Mouse (Mus musculus) kidney, postnatal 14 days (tissue): ENCODE results near the gene Rab13.

Source experiments
- DNase-seq: peaks from one replicate; pipeline ENCODE4 v3.0.0; 2022; ENCODE audit warnings: mixed read lengths

The Rab13 gene

DNA sequence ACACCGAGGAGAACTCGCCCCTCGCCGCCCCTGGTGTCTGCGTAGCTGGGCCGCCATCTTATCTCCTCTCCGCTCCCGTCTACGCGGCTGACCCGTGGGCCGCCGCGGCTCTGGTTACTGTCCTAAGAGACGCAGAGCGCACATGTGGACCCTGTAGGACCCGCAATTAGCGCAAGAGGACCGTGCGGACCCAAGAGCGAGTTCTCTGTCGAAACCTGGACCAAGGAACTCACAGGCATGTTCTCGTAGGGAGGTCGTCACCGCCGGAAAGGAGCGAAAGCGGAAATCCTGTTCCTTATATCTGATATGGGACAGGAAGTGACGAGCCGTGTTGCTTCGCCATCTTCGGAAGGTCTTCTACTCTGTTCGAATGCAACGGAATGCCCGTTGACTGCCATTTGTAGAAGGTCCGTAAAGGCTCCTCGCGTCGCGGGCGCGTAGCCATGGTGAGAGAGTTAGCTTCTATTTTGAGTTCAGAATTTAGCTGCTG is at the start of gene Rab13, which contains the start of gene Rps27:
Rab13 (plus strand) TSS at position 319 of the 490 bp plus-strand sequence.
Rps27 (minus strand) TSS at position 275 of the 490 bp plus-strand sequence.
- peak; percentile 94 for DNase-seq

DNA sequence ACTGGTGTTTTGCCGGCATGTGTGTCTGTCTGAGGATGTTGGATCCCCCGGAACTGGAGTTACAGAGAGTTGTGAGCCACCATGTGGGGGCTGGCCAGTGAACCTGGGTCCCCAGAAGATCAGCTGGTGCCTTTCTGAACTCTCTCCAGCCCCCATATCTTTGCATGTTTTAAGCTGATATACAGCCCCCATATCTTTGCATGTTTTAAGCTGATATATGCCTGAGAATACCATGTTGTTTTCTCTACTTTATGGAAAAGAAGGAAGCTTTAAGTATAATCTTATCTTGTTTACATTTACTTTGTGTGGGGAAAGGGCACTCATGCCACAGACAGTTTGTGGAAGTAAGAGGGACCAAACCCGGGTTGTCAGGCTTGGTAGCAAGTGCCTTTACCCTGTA is 33.9 kb upstream of the Rab13 start:
- no peak for DNase-seq

DNA sequence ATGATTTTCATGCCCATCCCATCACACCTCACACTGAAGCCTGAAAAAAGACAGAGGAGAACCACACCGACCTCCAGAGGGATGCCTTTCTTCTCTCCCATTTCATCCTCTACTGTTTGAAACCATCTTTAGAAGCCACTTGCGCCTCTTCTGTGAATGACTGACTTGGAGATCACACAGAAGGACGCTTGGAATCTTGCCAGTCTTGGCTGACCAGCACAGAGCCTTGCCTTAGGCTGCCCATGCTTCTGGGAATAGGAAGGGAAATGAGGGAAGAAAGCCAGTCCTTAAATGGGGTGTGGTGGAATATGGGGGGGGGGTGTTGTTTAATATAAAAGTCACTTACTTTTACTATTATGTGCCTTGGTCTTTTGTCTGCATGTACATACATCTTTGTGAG is 29.9 kb upstream of the Rab13 start:
- DNase-seq: peak; percentile 13

DNA sequence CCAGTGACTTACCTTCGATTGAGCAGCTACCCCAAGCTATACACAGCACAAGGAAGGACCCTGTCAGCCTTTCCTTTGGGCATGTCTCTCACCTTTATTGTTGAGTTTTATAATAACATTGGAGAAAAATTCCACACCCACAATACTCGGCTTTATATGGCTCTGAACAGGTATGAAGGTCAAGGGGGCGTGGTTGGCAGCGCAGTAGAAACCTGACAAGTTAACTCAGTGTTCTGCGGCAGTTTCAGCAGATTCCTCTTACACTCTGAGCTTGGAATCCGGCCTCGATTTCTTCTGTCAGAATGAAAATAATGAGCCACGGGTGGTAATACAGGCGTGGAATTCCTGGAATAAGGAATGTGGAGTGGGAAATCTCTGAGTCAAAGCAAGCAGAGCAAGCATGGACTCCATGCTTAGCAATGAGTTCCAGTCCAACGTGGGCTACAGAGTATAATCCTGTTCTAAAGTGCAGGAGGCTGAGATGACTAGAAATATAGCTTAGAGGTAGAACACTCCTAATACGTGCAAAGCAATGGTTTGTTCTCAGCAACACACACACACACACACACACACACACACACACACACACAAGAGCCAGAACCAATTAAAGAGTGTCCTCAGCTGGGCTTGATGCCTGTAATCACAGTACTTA is 22.5 kb upstream of the Rab13 start:
- DNase-seq: no peak

DNA sequence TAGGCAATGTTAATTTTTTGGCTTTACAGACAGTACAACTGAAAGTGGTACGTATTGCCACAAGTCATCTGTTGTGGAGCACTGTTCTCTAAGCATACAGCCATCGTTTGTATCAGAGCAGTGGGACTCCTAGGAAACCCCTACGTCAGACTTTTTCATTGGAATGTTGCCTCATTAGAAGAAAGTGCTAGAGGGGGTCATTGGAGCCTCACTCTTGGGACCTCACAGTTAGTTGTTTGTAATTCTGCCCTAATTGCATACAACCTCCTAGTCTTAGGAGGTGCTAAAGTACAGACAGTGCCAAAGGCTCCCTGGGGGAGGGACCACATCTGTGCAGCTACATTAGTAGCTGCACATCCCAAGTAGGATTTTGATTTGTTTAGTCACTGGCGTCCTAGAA is 18.7 kb upstream of the Rab13 start:
- DNase-seq: no peak

DNA sequence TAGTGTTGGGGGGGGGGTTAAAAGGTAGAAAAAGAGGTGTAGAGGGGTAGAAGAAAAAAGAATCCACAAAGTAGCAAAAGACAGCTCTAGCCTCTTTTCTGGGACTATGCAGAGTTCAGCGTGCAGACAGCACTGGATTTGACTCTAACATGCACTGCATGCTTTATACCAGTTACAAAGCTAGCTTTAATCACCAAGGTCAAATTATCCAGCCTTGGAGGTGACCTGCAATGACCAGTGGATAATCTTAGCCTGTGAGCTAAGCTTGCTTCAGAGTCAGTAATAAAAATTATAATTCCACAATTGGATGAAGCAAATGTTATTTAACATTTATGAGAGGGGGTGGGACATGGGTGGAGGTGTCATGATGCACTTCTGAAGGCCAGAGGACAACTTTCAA is 17.9 kb upstream of the Rab13 start:
- DNase-seq: no peak

DNA sequence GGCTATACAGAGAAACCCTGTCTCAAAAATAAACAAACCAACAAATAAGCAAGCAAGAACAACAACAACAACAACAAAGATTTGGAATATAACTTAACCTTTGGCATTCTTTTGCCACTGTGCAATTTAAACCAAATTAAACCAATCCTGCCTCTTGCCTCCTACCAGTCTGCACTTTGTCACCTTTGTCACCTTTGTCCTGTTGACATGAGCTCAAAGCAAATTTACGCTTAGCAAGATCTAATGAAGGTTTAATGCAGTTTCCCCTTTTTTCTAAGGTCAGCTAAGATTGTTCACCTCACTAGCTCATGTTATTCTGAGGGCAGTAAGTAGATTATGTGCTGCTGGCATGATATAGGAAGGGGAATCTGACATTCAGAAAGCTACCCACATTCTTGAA is 15.9 kb upstream of the Rab13 start:
- DNase-seq: no peak

DNA sequence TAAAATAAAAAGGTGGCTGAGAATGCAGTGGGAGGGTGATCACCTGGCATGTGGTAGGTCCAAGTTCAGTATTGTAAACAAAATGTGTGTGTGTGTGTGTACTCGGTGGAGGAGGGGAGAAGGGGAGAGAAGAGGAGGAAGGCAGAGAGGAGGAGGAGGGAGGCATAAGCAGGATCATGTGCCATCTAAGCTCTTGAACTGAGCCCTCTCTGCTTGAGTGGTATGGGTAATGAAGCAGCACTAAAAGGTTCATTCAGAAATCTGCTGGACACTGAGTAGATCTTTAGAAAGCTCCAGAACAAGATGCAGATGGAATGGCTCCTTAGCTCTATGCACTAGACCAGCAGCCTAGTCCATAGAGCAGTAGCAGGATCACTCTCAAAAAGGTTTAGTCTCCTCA is 10.6 kb upstream of the Rab13 start:
- DNase-seq: no peak

DNA sequence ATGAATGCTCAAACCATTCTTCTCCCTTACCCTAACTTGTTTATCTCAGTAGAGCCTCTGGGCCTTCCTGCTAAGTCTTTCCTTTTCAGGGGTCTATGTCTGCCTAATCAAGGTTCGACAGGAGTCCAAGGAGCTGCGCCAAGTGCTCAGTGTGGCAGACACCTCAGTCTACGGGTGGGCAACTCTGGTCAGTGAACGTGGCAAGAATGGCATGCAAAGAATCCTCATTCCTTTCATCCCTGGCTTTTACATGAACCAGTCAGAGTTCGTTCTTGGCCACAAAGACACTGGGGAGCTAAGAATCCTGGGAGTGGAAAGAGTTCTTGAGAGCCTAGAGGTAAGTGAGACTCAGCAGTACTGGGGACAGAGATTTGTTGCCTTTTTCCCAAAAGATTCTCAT is 9.9 kb upstream of the Rab13 start:
- no peak for DNase-seq

DNA sequence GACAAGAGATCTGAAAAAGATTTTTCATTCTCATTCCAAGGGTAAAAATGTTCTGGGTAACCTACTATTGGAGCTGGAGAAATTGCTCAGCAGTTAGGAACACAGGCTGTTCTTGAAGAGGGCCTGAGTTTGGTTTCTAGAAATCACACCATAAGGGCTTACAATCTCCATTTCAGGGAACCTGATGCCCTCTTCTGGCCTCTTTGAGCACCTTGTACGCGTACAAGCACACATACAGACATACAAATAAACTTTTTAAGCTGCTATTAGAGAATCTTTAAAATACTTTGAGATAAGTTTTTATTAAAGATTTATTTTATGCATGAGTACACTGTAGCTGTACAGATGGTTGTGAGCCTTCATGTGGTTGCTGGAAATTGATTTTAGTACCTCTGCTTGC is 8.9 kb upstream of the Rab13 start:
- DNase-seq: no peak

DNA sequence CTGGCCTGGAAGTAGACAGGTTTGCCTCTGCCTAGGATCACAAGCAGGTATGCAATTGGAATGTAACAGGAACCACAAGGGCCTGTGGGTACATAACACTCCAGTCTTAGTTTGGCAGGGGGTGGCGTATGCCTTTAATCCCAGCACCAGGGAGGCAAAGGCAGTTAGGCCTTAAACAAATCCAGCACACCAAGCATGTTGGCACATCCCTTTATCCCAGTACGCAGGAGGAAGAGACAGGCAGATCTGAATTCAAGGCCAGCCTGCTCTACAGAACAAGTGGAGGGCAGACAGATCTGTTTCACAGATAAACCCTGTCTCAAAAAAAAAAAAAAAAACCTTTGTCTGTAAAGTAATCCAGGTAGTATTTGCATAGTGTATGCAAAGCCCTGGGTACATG is 4.8 kb upstream of the Rab13 start:
- DNase-seq: peak; percentile 18

DNA sequence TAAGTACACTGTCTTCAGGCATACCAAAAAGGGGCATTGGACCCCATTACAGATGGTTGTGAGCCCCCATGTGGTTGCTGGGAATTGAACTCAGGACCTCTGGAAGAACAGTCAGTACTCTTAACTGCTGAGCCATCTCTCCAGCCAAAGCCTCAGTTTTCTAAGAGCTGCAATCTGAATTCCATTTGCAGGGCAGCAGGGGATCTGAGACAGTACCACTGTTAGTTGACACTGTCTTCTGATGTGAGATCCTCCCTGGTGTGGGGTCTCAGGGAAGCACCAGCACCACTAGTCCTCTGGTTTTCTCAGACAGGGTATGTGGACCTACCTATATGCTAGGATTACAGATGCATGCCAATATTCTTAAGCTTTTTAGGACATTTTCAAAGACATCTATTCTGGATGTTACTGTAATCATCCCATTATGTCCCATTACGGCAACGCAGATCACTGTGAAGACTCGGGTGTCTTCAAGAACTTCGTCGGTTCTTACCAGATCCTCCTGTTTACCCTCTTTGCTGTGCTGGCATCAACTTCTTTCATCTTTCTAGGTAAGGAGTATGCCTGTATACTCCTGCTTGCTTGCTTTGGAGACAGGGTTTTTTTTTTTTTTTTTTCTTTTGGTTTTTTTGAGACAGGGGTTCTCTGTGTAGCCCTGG is 3.5 kb upstream of the Rab13 start:
- no peak for DNase-seq

DNA sequence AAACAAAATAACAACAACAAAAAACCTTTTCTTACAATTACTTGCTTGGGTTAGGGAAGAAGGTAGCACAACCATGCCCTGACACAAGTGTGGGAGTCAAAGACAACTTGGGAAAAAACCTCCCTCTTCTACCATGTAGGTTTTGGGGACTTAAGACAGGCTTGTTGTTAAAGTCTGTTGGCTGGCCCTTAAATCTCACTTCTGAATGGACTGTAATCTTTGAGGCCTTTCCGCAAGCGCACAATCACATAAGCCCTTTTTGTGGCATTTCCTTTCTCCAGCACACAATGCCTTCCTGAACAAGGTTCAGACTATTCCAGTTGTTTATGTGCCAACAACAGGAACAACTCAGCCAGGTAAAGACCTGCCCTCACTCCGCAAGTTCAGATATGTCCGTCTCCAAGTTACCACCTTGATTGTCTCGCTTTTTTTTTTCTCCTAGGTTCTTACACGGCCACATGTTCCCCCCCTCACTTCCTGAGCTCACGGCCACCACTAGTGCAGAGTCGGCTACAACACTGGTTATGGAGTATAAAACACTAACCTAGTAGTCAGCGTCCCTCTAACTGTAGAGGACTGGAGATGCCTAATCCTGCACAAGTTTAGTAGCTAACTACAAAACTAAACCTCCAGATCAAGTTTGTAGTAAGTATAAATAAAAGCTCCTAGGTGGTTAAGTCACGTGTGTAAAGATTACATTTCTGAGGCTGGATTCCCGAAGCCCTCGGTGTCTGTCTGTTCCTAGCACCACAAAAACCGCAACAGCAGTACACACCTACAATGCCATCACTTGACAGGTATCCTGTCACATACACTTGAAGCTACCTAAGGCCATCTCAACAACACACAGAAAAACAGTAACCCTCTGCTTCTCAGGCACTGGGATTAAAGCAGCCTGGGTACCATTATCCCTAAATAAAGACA is 1.8 kb upstream of the Rab13 start:
- no peak for DNase-seq

DNA sequence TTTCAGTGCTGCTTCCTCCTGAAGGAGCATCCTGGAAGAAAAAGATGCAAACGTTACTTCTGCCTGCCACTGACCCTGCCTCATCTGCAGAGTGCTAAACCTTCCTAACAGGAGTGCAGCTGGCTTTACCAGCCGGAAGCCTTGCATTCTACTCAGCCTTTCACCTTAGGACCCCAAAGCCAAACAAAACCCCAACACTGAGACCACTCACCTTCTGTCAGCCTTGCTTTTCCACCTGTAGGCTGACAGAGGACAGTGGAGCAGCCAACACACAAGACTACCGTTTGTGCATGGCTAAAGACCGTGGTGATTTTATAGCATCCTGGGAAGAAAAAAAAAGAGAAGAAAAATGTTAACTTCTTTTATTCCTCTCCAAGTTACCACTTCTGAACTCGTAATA is 772 bp upstream of the Rab13 start:
- DNase-seq: no peak

DNA sequence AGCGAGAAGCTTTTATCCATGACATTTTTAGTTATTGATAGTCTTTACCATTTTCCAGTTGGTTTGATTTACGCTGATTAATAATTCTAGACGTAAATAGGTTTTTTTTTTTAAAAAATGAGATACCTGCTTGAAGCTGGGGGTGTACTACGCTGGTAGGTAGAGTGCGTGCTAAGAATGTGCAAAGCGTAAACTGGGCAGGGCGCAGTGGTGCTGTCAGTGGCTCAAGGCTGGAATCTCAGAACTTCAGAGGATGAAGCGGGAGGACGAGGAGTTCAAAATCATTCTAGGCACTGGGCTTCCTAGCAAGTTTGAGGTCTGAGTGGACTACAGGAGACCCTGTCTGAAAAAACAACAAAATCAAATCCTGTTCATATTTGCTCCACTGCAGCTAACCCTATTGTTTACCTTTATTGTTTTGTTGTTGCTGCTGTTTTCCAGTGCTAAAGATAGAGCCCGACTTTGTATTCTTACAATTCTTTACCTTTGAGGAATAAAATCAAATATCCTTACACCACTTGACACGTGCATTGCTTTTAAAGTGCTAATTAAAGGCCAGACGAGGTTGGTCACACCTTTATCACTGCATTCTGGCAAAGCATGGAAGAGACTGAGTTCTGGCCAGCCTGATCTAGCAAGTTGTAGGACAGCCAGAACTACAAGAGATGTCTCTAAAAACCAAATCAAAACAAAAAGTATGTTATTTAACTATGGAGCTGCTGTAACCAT is 625 bp downstream of the Rab13 start:
- peak; percentile 24 for DNase-seq

DNA sequence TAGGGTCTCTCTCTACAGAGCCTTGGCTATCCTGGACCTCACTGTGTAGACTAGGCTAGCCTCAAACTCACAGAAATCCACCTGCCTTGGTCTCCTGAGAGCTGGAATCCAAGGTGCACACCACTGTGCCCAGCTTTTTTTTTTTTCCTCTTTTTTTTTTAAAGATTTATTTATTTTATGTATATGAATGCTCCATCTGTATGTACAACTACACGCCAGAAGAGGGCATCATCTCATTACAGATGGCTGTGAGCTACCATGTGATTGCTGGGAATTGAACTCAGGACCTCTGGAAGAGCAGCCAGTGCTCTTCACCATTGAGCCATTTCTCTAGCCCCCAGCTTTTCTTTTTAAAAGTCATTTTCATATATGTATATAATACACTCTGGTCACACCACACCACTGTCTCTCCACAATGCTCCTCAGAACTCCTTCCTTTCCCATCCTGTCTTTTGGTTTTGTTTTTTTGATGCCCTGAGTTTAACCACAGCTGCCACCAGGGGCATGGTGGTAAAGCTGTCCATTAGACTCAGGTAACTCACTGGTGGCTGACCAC is 2.4 kb downstream of the Rab13 start:
- no peak for DNase-seq

DNA sequence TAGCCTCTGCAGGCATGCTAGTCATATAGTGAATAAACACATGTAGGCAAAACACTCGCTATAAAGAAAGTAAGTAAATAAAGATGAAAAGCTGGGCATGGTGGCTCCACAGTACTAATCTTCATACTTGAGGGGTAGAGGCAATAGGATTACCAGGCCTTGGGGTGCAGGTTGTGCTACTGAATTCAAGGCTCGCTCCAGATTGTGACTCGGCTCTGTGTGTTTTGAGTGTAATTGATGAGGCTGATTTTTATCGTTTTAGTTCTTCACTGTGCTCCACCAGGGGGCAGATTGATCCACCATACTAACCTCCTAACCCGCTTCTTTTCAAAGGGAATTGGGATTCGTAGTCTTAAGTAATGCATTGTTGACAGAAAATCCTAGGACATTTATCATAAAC is 6.6 kb downstream of the Rab13 start:
- DNase-seq: peak; percentile 64

DNA sequence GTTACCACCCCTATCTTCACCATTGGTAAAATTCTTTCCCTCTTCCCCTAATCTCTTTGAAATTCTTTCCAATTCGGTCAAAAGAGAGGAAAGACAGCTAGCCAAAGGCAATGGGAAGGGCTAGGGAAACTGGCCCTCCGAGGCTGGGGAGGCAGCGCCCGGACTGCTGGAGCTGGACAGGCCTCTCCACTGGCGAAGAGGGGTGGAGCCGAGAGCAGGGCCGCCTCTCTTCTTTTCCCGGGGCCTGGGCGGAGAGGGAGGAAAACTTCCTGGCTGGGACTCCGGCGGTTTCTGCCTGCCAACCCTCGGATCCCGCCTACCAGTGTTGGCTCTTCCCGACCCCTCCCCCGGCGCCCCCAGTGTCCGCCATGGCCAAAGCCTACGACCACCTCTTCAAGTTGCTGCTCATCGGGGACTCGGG is 7.0 kb downstream of the Rab13 start:
- DNase-seq: peak; percentile 90

DNA sequence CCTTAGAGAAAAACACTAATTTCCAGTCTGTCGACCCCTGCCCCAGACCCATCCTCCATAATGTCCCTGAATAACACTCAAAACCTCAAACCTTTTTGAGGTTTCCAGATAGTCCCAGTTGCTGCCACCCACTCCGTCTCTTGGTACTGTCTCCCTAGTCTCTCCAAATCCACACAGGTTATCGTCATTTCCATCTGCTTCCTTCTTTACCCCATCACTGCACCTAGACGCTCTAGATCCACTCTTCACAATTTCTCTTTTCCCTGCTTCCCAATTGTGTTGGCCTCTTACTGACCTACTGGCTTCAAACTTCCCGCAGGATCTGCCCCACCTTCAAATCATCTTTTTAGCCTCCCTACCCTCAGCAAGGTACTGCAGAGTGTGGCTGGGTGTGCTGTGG is 7.6 kb downstream of the Rab13 start:
- no peak for DNase-seq

DNA sequence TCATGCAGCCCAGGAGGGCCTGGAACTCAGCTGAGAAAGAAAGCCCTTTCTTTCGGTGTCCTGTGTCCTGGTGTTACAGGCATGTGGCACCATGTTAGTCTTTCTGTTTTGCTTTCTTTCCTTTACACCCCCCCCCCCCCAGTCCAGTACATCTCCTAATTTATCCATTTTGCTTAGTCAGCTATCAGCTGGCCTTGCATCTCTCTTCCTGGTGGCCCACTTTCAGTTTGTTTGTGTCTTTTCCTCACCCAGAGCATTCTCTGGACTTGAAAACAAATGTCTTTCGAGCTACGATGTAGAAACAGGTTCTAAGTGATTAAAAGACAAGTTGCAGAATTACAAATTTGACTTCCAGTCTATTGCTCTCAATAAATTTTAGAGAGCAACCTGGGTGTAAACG is 9.0 kb downstream of the Rab13 start:
- DNase-seq: no peak

DNA sequence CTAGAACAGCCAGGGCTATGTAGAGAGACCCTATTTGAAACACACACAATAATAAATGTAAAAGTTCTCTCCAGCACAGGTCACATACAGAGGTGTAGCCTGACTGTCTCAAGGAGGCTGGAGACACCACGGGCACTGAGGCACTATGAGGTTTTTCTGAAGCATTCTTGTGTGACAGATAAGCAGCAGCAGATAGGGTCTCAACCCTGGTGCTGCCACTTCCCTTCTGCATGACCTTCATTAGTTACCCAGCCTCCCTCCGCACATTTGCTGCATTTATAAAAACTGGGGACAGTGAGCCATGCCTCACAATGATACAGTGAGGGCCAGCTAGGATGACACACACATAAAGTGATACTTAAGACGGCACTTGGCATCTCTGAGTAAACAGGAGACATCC is 9.4 kb downstream of the Rab13 start:
- no peak for DNase-seq

DNA sequence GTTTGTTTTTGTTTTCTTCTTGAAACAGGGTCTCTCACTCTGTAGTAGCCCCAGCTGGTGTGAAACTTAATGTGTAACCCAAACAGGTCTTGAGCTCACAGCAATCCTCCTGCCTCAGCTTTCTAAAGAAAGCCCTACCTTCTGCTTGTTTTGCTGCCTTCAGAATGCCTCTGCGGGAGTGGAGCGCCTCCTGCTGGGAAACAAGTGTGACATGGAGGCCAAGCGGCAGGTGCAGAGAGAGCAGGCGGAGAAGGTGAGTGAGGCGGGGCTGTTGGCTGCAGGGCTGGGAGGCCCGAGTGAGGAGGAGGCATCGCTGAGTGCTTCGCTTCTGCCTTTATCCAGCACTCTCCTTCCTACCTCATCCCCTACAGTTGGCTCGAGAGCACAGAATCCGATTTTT is 10.8 kb downstream of the Rab13 start:
- no peak for DNase-seq

DNA sequence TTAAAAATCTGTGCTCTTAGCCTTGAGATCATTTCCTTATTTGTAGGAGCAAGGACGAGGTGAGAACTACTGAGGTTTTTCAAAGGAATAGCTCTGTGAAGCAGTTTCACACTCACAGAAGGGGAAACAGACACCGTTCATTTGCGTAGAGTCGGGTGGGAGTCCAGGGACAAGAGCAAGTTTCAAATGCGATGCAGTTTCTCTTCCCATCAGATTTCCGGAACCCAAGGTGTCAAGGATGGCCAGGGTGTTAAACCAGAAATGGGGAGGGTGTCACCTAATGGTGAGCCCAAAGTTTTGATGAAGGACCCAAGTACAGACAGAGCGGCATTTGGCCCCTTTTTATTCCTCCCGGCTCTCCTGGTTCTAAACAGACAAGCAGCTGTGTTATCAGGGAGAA is 17.6 kb downstream of the Rab13 start:
- DNase-seq: no peak
